Mouse (Mus musculus): Measurements from ENCODE around the gene Prm2.

DNA sequence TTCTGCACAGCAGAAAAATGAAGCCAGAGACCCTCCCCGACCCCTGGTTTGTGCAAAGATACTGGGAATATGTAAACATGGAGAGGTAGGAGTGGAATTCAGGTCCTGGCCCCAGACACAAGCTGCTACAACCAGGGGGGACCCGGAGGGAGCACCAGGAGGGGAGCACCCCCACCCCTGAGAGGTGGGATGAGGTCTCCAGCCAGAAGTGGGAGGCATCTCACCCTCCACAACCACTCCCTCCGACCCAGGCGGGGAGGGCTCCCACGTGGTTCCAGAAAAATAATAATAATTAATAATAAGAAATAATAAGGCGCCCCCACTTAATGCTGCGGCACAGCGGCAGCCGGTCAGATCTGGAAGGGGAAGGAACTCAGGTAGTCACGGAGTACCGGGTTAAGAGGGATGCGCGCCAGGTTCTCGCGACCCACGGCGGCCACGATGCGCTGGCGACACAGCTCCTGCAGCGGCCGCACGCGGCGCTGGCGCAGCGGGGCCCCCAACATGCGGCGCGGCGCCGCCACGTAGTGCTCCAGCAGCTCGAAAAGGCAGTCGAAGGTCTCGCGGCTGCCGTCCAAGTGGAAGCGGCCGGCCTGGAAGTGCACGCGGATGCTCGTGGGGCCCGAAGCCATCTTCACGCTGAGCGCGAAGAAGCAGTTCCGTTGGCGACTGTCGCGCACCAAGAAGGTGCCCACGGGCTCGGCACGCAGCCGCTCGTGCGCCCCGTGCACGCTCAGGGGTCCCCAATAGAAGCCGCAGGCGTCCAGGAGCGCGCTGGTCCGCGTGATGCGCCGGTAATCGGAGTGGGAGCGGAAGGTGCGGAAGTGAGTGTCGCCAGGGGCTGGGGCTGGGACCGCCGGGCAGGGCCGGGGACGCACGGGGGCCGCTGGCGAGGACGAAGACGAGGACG is 11.8 kb downstream of the Prm2 start:
- TF ChIP-seq CTCF (IDR thresholded peaks at IDR 0.05; ENCODE audit: low read depth, low read length) (no peak), EP300 (IDR thresholded peaks at IDR 0.05; ENCODE audit: insufficient read depth, low read depth, low read length) (no peak)

Measured in ES-Bruce4 (cell line).